8 mouse cellular contexts compared by ENCODE assay signal in genomic region chr2:154552424-154552907, GRCm38 (mm10). TPM values are rescaled to one million over a fixed set of nuclear protein-coding genes. Genes with fewer than 3 reads are reported as not detected.
A peak's percentile ranks its signal among the peaks of the same experiment; 100 is the strongest.
DNase-seq lines count a peak whose midpoint lies in the region; ATAC-seq and TF ChIP-seq lines count a peak whose summit lies in the region.

No protein-coding gene starts in this region.

- intact Hi-C loops in heart, postnatal 14 days (cut with DNase I): no loop called here

- H3K36me3 ChIP-seq in ES-Bruce4 (ENCODE audit: control insufficient read depth, insufficient read depth, low read length, poor library complexity, severe bottlenecking): no peaks in the 10 kb centered on the region
- no peaks in the 10 kb centered on the region for H3K36me3 ChIP-seq in forebrain, embryonic 15.5 days
- H3K36me3 ChIP-seq in lung, postnatal 0 days (ENCODE audit: insufficient read depth, low read length): no peaks in the 10 kb centered on the region

- peak; percentile 55 for TF ChIP-seq CTCF in ES-Bruce4 (IDR thresholded peaks at IDR 0.05; ENCODE audit: low read depth, low read length)
- TF ChIP-seq CTCF in lung, postnatal 0 days (IDR thresholded peaks at IDR 0.05): peak; percentile 83

- H3K27ac ChIP-seq in ES-Bruce4 (ENCODE audit: insufficient read depth, low read length): no peak overlapping the region
- H3K27ac ChIP-seq in forebrain, embryonic 15.5 days (replicated peaks): peak overlapping the region; percentile 68
- no peak overlapping the region for H3K27ac ChIP-seq in lung, postnatal 0 days (ENCODE audit: low read length)

- H3K9ac ChIP-seq in ES-Bruce4 (ENCODE audit: low read depth, poor library complexity, severe bottlenecking): peak overlapping the region; percentile 29; the same call in 1 of the 2 replicates
- H3K9ac ChIP-seq in forebrain, embryonic 15.5 days (replicated peaks): peak overlapping the region; percentile 14
- no peak overlapping the region for H3K9ac ChIP-seq in lung, postnatal 0 days (replicated peaks; ENCODE audit: low read depth)

- no peak for TF ChIP-seq POLR2A in ES-Bruce4 (IDR thresholded peaks at IDR 0.05; ENCODE audit: insufficient read depth, low read length)

- ATAC-seq in forebrain, embryonic 15.5 days (replicated peaks): peak; percentile 71
- peak; percentile 74 for ATAC-seq in lung, postnatal 0 days

- H3K4me3 ChIP-seq in ES-Bruce4 (ENCODE audit: low read depth, low read length): peak overlapping the region; percentile 59
- no peak overlapping the region for H3K4me3 ChIP-seq in forebrain, embryonic 15.5 days
- H3K4me3 ChIP-seq in lung, postnatal 0 days (ENCODE audit: low read depth, low read length): peak overlapping the region; percentile 23; the same call in 1 of the 2 replicates

- H3K27me3 ChIP-seq in ES-Bruce4 (ENCODE audit: control insufficient read depth, insufficient read depth, low read length, poor library complexity, severe bottlenecking): peaks cover 2% of the 10 kb centered on the region; the same call in 1 of the 2 replicates
- H3K27me3 ChIP-seq in forebrain, embryonic 15.5 days: no peaks in the 10 kb centered on the region
- no peaks in the 10 kb centered on the region for H3K27me3 ChIP-seq in lung, postnatal 0 days (replicated peaks; ENCODE audit: insufficient read depth, low read length)

- peaks cover 2% of the 10 kb centered on the region for H3K4me1 ChIP-seq in ES-Bruce4 (ENCODE audit: control insufficient read depth, insufficient read depth, low read length)
- H3K4me1 ChIP-seq in forebrain, embryonic 15.5 days: peaks cover 44% of the 10 kb centered on the region
- peaks cover 16% of the 10 kb centered on the region for H3K4me1 ChIP-seq in lung, postnatal 0 days (ENCODE audit: insufficient read depth, low read depth, low read length)

- peak overlapping the region; percentile 37 for H3K4me2 ChIP-seq in forebrain, embryonic 15.5 days (replicated peaks)
- peak overlapping the region; percentile 56 for H3K4me2 ChIP-seq in lung, postnatal 0 days (replicated peaks; ENCODE audit: low read depth, low read length)

- whole genome bisulfite sequencing in forebrain, embryonic 15.5 days: 13% methylated on average over 27 of the region's 27 CpGs
- WGBS in lung, postnatal 0 days: 9% methylated on average over 27 of the region's 27 CpGs

- H3K9me3 ChIP-seq in ES-Bruce4 (replicated peaks; ENCODE audit: control insufficient read depth, insufficient read depth, low read length, poor library complexity, severe bottlenecking): no peaks in the 10 kb centered on the region
- H3K9me3 ChIP-seq in forebrain, embryonic 15.5 days: no peaks in the 10 kb centered on the region
- no peaks in the 10 kb centered on the region for H3K9me3 ChIP-seq in lung, postnatal 0 days (ENCODE audit: low read length)

- DNase-seq in cerebellum, adult 11-12 months: peak; percentile 85
- DNase-seq in heart, postnatal 14 days: peak; percentile 65 to 68
- peak; percentile 74 to 81 for DNase-seq in kidney, postnatal 4 days
- peak; percentile 87 for DNase-seq in lung, postnatal 0 days (ENCODE audit: low spot score)
- DNase-seq in ovary, postnatal 36 days (ENCODE audit: low spot score): peak; percentile 69
- DNase-seq in thymus, postnatal 14 days: peak; percentile 84

- no peak for TF ChIP-seq EP300 in ES-Bruce4 (IDR thresholded peaks at IDR 0.05; ENCODE audit: insufficient read depth, low read depth, low read length)
- TF ChIP-seq EP300 in lung, postnatal 0 days (IDR thresholded peaks at IDR 0.05): no peak

RNA-seq across cellular contexts. Expression of gene Actl10, which starts 0.9 kb away (rescaled TPM):
- polyA plus RNA-seq in ES-Bruce4 (2011; ENCODE audit: insufficient read depth, insufficient read length, low read depth, missing spikeins): not detected in 2 replicates
- polyA plus RNA-seq in forebrain, embryonic 15.5 days (2015; fragmentation: Nextera tagmentation; extraction: Ambion mirVana): 0.59 and 0.88 TPM in 2 replicates
- total RNA-seq in heart, postnatal 14 days (2021): not detected
- polyA plus RNA-seq in lung, postnatal 0 days (2015; fragmentation: Nextera tagmentation; extraction: Ambion mirVana): not detected in 2 replicates

RNA-seq across cellular contexts. Expression of gene 1700003F12Rik, which starts 5.6 kb away (rescaled TPM):
- not detected in 2 replicates for polyA plus RNA-seq in ES-Bruce4 (2011; ENCODE audit: insufficient read depth, insufficient read length, low read depth, missing spikeins)
- 1.9 and 2.6 TPM in 2 replicates for polyA plus RNA-seq in forebrain, embryonic 15.5 days (2015; fragmentation: Nextera tagmentation; extraction: Ambion mirVana)
- total RNA-seq in heart, postnatal 14 days (2021): under 1 TPM in 1 of 2 experiments, not detected in 1; 0.43 TPM
- polyA plus RNA-seq in lung, postnatal 0 days (2015; fragmentation: Nextera tagmentation; extraction: Ambion mirVana): 0.89 and 1.3 TPM in 2 replicates

RNA-seq across cellular contexts. Expression of gene Necab3, which starts 6.2 kb away (rescaled TPM):
- 4.0 and 5.1 TPM in 2 replicates for polyA plus RNA-seq in ES-Bruce4 (2011; ENCODE audit: insufficient read depth, insufficient read length, low read depth, missing spikeins)
- polyA plus RNA-seq in forebrain, embryonic 15.5 days (2015; fragmentation: Nextera tagmentation; extraction: Ambion mirVana): 22.2 and 27.8 TPM in 2 replicates
- 1 to 10 TPM in 1 of 2 experiments, under 1 TPM in 1; 0.90 to 1.2 TPM for total RNA-seq in heart, postnatal 14 days (2021)
- polyA plus RNA-seq in lung, postnatal 0 days (2015; fragmentation: Nextera tagmentation; extraction: Ambion mirVana): 0.81 and 1.4 TPM in 2 replicates

RNA-seq across cellular contexts. Expression of gene E2f1, which starts 17.2 kb away (rescaled TPM):
- 27.0 and 28.0 TPM in 2 replicates for polyA plus RNA-seq in ES-Bruce4 (2011; ENCODE audit: insufficient read depth, insufficient read length, low read depth, missing spikeins)
- 14.1 and 15.8 TPM in 2 replicates for polyA plus RNA-seq in forebrain, embryonic 15.5 days (2015; fragmentation: Nextera tagmentation; extraction: Ambion mirVana)
- total RNA-seq in heart, postnatal 14 days (2021): 1 to 10 TPM; 2.2 to 4.3 TPM
- 5.4 and 7.5 TPM in 2 replicates for polyA plus RNA-seq in lung, postnatal 0 days (2015; fragmentation: Nextera tagmentation; extraction: Ambion mirVana)

RNA-seq across cellular contexts. Expression of gene Pxmp4, which starts 51.0 kb away (rescaled TPM):
- 8.3 and 9.5 TPM in 2 replicates for polyA plus RNA-seq in ES-Bruce4 (2011; ENCODE audit: insufficient read depth, insufficient read length, low read depth, missing spikeins)
- 13.4 and 14.1 TPM in 2 replicates for polyA plus RNA-seq in forebrain, embryonic 15.5 days (2015; fragmentation: Nextera tagmentation; extraction: Ambion mirVana)
- 10 to 100 TPM; 23.8 to 28.5 TPM for total RNA-seq in heart, postnatal 14 days (2021)
- 29.0 and 33.5 TPM in 2 replicates for polyA plus RNA-seq in lung, postnatal 0 days (2015; fragmentation: Nextera tagmentation; extraction: Ambion mirVana)
